Mouse (Mus musculus): Measurements from ENCODE around the gene Btbd35f12. TPM values are rescaled to one million over a fixed set of nuclear protein-coding genes. Genes with fewer than 3 reads are reported as not detected.
"Not testable (repeated sequence)": the region's sequence is repeated elsewhere in the genome, so short reads cannot be mapped to it uniquely, and the experiment has no call there.

The Btbd35f12 gene
- total RNA-seq (2021), result not detected
- long read RNA-seq, experiment 1, result 0 reads
- long read RNA-seq, experiment 2, result 0 reads

DNA sequence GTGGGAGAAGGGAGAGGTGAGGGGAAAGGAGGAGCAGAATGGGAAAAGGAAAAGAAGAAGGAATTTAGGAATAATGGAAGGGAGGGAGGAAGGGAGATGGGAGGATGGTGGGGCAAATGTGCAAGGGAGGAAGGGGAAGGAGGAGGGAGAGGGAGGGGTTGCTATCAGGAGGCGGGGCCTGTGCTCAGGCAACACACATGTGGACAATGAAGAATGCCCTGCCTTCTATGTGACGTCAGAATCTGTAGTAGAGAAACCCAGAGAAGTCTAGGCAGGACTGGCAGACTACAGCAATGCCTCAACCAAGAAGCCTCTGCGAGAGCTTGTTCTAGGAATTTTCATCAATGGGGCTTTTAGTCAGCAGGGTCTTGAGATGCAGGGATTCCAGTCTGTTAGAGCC lies at the start of gene Btbd35f12:
Gene Btbd35f12, plus strand, starts transcription at position 301 of the 400 bp plus-strand sequence.
- H3K4me3 ChIP-seq; DNase-seq (ENCODE audit: low spot score in 2 of 2); H3K27ac ChIP-seq: not testable (repeated sequence)

DNA sequence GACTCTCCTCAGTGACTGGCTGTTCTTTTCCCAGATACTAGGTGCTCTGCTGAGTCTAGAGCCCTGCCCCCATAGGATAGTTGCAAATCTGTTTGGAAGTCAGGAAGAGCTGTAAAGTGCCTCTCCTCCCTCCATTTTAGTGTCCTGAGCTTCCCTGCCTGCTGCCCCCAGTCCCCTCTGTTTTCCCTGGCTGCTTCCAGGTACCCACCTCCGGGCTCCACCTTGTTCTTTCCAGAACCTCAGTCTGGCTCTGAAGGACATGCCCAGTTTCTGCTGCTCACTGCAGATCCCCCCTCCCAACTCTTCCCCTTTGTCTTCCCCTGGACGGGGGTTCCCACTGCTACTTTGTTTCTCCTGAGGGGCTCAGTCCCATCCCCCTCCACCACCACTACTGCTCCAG lies 40.1 kb downstream of the Btbd35f12 start:
- not testable (repeated sequence) for H3K4me3 ChIP-seq; DNase-seq (ENCODE audit: low spot score in 2 of 2); H3K27ac ChIP-seq

Other genes with a start within 250 kb of the Btbd35f12 start
- gene Spin2-ps6, start 78.5 kb upstream of the Btbd35f12 start, total RNA-seq (2021), result not detected